Mouse (Mus musculus) bone marrow, adult 2 months (tissue): Measurements from ENCODE around the gene Slain2.

Source experiments
- CTCF ChIP-seq: fragments of 200-500 bp; IDR thresholded peaks from 2 replicates; pipeline ENCODE4 v1.5.1; 2011; ENCODE audit warnings: low read length, control low read depth; ENCODE audit not compliant: control insufficient read depth, insufficient read depth
- POLR2A ChIP-seq: fragments of 200-500 bp; IDR thresholded peaks from 2 replicates; pipeline ENCODE4 v1.6.1; 2011; ENCODE audit warnings: low read depth, mild to moderate bottlenecking, control low read depth, low read length, borderline replicate concordance; ENCODE audit not compliant: control insufficient read depth

- no peak for TF ChIP-seq CTCF
- TF ChIP-seq POLR2A: no peak
Observed at GRCm38 (mm10) chr5:72907402-72907801, 6.7 kb upstream of the Slain2 start.
